35 mouse cellular contexts compared by ENCODE assay signal in genomic region chr17:63085227-63085626, GRCm38 (mm10).
"Had no signal": no experiment of that assay in that cellular context is flagged by ENCODE, and none has a peak within 500 bp of the region (broad histone marks: within the 10 kb centered on the region; RNA-seq: fewer than 3 reads in every experiment).

No protein-coding gene starts in this region.

- H3K9me3 ChIP-seq: heart, embryonic 10.5 days; heart, embryonic 13.5 days; heart, embryonic 15.5 days; hindbrain, embryonic 10.5 days; hindbrain, embryonic 12.5 days; hindbrain, embryonic 15.5 days; intestine, embryonic 15.5 days; kidney, embryonic 15.5 days had no signal

- ATAC-seq: hindbrain, embryonic 16.5 days; hindbrain, postnatal 0 days; inflammation-experienced regulatory T-cells, adult 6 months; intestine, embryonic 15.5 days; intestine, embryonic 16.5 days; intestine, postnatal 0 days had no signal

- H3K27ac ChIP-seq: heart, adult 2 months; heart, embryonic 10.5 days; heart, embryonic 13.5 days; heart, embryonic 15.5 days; hindbrain, embryonic 10.5 days; hindbrain, embryonic 12.5 days; hindbrain, embryonic 13.5 days; hindbrain, embryonic 14.5 days; hindbrain, embryonic 15.5 days; hindbrain, postnatal 0 days; intestine, embryonic 15.5 days; kidney, embryonic 15.5 days; kidney, postnatal 0 days; layer of hippocampus, adult 2 months had no signal

- H3K4me3 ChIP-seq: heart, adult 2 months; heart, embryonic 10.5 days; heart, embryonic 12.5 days; heart, embryonic 13.5 days; heart, embryonic 15.5 days; hindbrain, embryonic 10.5 days; hindbrain, embryonic 12.5 days; hindbrain, embryonic 13.5 days; hindbrain, embryonic 15.5 days; intestine, embryonic 15.5 days; kidney, embryonic 15.5 days; layer of hippocampus, adult 2 months had no signal

- DNase-seq: heart, adult 2 months; heart, postnatal 10 days; heart, postnatal 14 days; heart, postnatal 36 days; heart, postnatal 4 days; kidney, adult 11 months; kidney, adult 18-20 months; kidney, adult 2 months; kidney, adult 8-10 months; kidney, adult 9 months; kidney, postnatal 10 days; kidney, postnatal 14 days; kidney, postnatal 25 days; kidney, postnatal 36 days; kidney, postnatal 4 days; layer of hippocampus, adult 9-11 months had no signal

- H3K36me3 ChIP-seq: heart, embryonic 10.5 days; heart, embryonic 12.5 days; heart, embryonic 13.5 days; heart, embryonic 15.5 days; hindbrain, embryonic 10.5 days; hindbrain, embryonic 12.5 days; hindbrain, embryonic 13.5 days; hindbrain, embryonic 15.5 days; intestine, embryonic 15.5 days; kidney, embryonic 15.5 days had no signal

- H3K27me3 ChIP-seq: heart, embryonic 12.5 days; heart, embryonic 13.5 days; heart, embryonic 15.5 days; hindbrain, embryonic 12.5 days; hindbrain, embryonic 13.5 days; hindbrain, embryonic 15.5 days; intestine, embryonic 15.5 days; kidney, embryonic 15.5 days had no signal

- H3K9ac ChIP-seq: heart, embryonic 12.5 days; heart, embryonic 13.5 days; heart, embryonic 15.5 days; hindbrain, embryonic 12.5 days; hindbrain, embryonic 13.5 days; hindbrain, embryonic 14.5 days; hindbrain, embryonic 15.5 days; intestine, embryonic 15.5 days; kidney, embryonic 15.5 days had no signal

- H3K4me1 ChIP-seq: heart, embryonic 10.5 days; hindbrain, embryonic 10.5 days; hindbrain, embryonic 15.5 days; intestine, embryonic 15.5 days; kidney, embryonic 15.5 days had no signal

- H3K4me2 ChIP-seq: heart, embryonic 11.5 days; heart, embryonic 12.5 days; heart, embryonic 13.5 days; heart, embryonic 15.5 days; hindbrain, embryonic 12.5 days; hindbrain, embryonic 13.5 days; hindbrain, embryonic 14.5 days; hindbrain, embryonic 15.5 days; intestine, embryonic 15.5 days; kidney, embryonic 15.5 days had no signal
